Mouse (Mus musculus) limb, embryonic 14.5 days (tissue): ENCODE results near the gene Gm45618. TPM values are rescaled to one million over a fixed set of nuclear protein-coding genes. Genes with fewer than 3 reads are reported as not detected.
"Not testable (repeated sequence)": the region's sequence is repeated elsewhere in the genome, so short reads cannot be mapped to it uniquely, and the experiment has no call there.

Experiments used
- ATAC-seq: fragments of 200-750 bp; cut with Nextera tagmentation; 2 replicates; pipeline ENCODE4 v1.8.0; 2017; ENCODE audit warnings: low read depth, moderate number of reproducible peaks, moderate TSS enrichment; ENCODE audit not compliant: low FRiP score
- DNase-seq: peaks from one replicate; pipeline ENCODE4 v3.0.0-alpha.2; 2015; ENCODE audit warnings: low spot score
- H3K27ac ChIP-seq: fragments of 300-500 bp; sonication (generic); replicated peaks from 2 replicates; pipeline ENCODE4 v1.5.1; 2014; ENCODE audit warnings: low read depth, mild to moderate bottlenecking, low read length, moderate library complexity, mixed read lengths
- H3K27me3 ChIP-seq: fragments of 300-500 bp; sonication (generic); 2 replicates; pipeline ENCODE4 v1.6.1; 2014; ENCODE audit warnings: low read length, mixed read lengths; ENCODE audit not compliant: control insufficient read depth, insufficient read depth
- H3K36me3 ChIP-seq: fragments of 300-500 bp; sonication (generic); 2 replicates; pipeline ENCODE4 v1.6.1; 2014; ENCODE audit warnings: mild to moderate bottlenecking, low read length, moderate library complexity, mixed read lengths; ENCODE audit not compliant: control insufficient read depth, insufficient read depth
- H3K4me1 ChIP-seq: fragments of 300-500 bp; sonication (generic); 2 replicates; pipeline ENCODE4 v1.6.1; 2014; ENCODE audit warnings: antibody characterized with exemption, low read length, mixed read lengths; ENCODE audit not compliant: control insufficient read depth, insufficient read depth
- H3K4me2 ChIP-seq: fragments of 300-500 bp; sonication (generic); replicated peaks from 2 replicates; pipeline ENCODE4 v1.6.1; 2014; ENCODE audit warnings: low read depth, mild to moderate bottlenecking, low read length, moderate library complexity; ENCODE audit not compliant: severe bottlenecking
- H3K4me3 ChIP-seq: fragments of 300-500 bp; sonication (generic); replicated peaks from 2 replicates; pipeline ENCODE4 v1.5.1; 2014; ENCODE audit warnings: low read length
- H3K9ac ChIP-seq: fragments of 300-500 bp; sonication (generic); 2 replicates; pipeline ENCODE4 v1.6.1; 2014; ENCODE audit warnings: mild to moderate bottlenecking, low read depth, low read length, moderate library complexity; ENCODE audit not compliant: severe bottlenecking
- H3K9me3 ChIP-seq: fragments of 300-500 bp; sonication (generic); 2 replicates; pipeline ENCODE4 v1.6.1; 2016; ENCODE audit warnings: low read length; ENCODE audit not compliant: control insufficient read depth
- POLR2A ChIP-seq: fragments of 200-500 bp; IDR thresholded peaks from 2 replicates; pipeline ENCODE4 v1.8.0; 2012; ENCODE audit warnings: inconsistent platforms, mild to moderate bottlenecking, moderate library complexity, borderline replicate concordance; ENCODE audit not compliant: insufficient read depth, insufficient read length; ENCODE audit errors: extremely low read depth
- WGBS: fragments of 180-500 bp; shearing (Covaris S2); extraction: QIAGEN DNeasy Blood & Tissue Kit; methylation state at CpG from one replicate; pipeline ENCODE4 v1.1.7; 2014; 5-methylcytosine and 5-hydroxymethylcytosine counted together
- polyA plus RNA-seq, 2 experiments: library from polyadenylated mRNA; depleted of rRNA in 1 of 2; stranded (reverse) in 1 of 2; unstranded in 1 of 2; fragments of >200 nt; fragmentation: Nextera tagmentation in 1 of 2; extraction: Ambion mirVana in 1 of 2; gene quantifications; 2 replicates each; pipeline versions ENCODE4 v1.2.1 to v1.2.3; 2012 to 2014

Gm45618 gene
- polyA plus RNA-seq, 2 experiments, result not detected

GRCm38 (mm10) chr7:142152191-142152590 is 31.7 kb upstream of the Gm45618 start:
- DNase-seq (no peak), ATAC-seq (no peak)
- Histone ChIP-seq H3K36me3 (no peaks in the 10 kb centered on the region), H3K27me3 (no peaks in the 10 kb centered on the region), H3K9ac (no peak overlapping the region), H3K4me2 (no peak overlapping the region), H3K27ac (no peak overlapping the region), H3K4me3 (no peak overlapping the region), H3K4me1 (no peaks in the 10 kb centered on the region), H3K9me3 (no peaks in the 10 kb centered on the region)
- no peak for TF ChIP-seq POLR2A
- 69% methylated on average over 4 of the region's 4 CpGs for WGBS

GRCm38 (mm10) chr7:142148633-142149032 is 28.1 kb upstream of the Gm45618 start:
- H3K9me3 ChIP-seq, result no peaks in the 10 kb centered on the region
- no peak overlapping the region for H3K27ac ChIP-seq
- DNase-seq, result no peak
- no peak for ATAC-seq
- no peak overlapping the region for H3K9ac ChIP-seq
- H3K36me3 ChIP-seq, result no peaks in the 10 kb centered on the region
- no peak overlapping the region for H3K4me2 ChIP-seq
- no peaks in the 10 kb centered on the region for H3K27me3 ChIP-seq
- no peaks in the 10 kb centered on the region for H3K4me1 ChIP-seq
- H3K4me3 ChIP-seq, result no peak overlapping the region
- TF ChIP-seq POLR2A, result no peak

- no peak overlapping the region for H3K9ac ChIP-seq
- no peak for ATAC-seq
- no peaks in the 10 kb centered on the region for H3K36me3 ChIP-seq
- DNase-seq, result peak; percentile 74
- no peak for TF ChIP-seq POLR2A
- no peak overlapping the region for H3K4me3 ChIP-seq
- no peaks in the 10 kb centered on the region for H3K4me1 ChIP-seq
- H3K27ac ChIP-seq, result no peak overlapping the region
- no peaks in the 10 kb centered on the region for H3K9me3 ChIP-seq
- no peak overlapping the region for H3K4me2 ChIP-seq
- WGBS, result 5% methylated on average over 1 of the region's 1 CpGs
- H3K27me3 ChIP-seq, result no peaks in the 10 kb centered on the region
Measured at GRCm38 (mm10) chr7:142146033-142146432, 25.5 kb upstream of the Gm45618 start.

- H3K4me1 ChIP-seq, result no peaks in the 10 kb centered on the region
- no peak overlapping the region for H3K4me2 ChIP-seq
- no peak overlapping the region for H3K9ac ChIP-seq
- no peak overlapping the region for H3K27ac ChIP-seq
- H3K36me3 ChIP-seq, result no peaks in the 10 kb centered on the region
- H3K4me3 ChIP-seq, result no peak overlapping the region
- 41% methylated on average over 4 of the region's 4 CpGs for WGBS
- H3K27me3 ChIP-seq, result no peaks in the 10 kb centered on the region
- DNase-seq (no peak), ATAC-seq (no peak)
- no peaks in the 10 kb centered on the region for H3K9me3 ChIP-seq
- no peak for TF ChIP-seq POLR2A
Measured at GRCm38 (mm10) chr7:142145413-142145940, 24.9 kb upstream of the Gm45618 start.

GRCm38 (mm10) chr7:142144507-142144906 is 24.0 kb upstream of the Gm45618 start, which contains the start of gene Gm45337:
TSS of gene Gm45337 (minus strand) at chr7:142144607.
- Histone ChIP-seq H3K9ac (no peak within 1 kb of the TSS), H3K27me3 (no peaks in the 10 kb centered on the region), H3K36me3 (no peaks in the 10 kb centered on the region), H3K4me3 (no peak within 1 kb of the TSS), H3K9me3 (no peaks in the 10 kb centered on the region), H3K4me2 (no peak within 1 kb of the TSS), H3K27ac (no peak within 1 kb of the TSS), H3K4me1 (no peaks in the 10 kb centered on the region)
- no peak for ATAC-seq
- WGBS, result 59% methylated on average over 1 of the region's 1 CpGs
- TF ChIP-seq POLR2A, result no peak
- no peak for DNase-seq

- not testable (repeated sequence) for H3K27me3 ChIP-seq, ATAC-seq, H3K4me1 ChIP-seq, DNase-seq, H3K4me3 ChIP-seq, H3K4me2 ChIP-seq, H3K9ac ChIP-seq, H3K36me3 ChIP-seq, H3K9me3 ChIP-seq, H3K27ac ChIP-seq
- 36% methylated on average over 1 of the region's 1 CpGs for WGBS
Measured at GRCm38 (mm10) chr7:142143506-142144010, 23.0 kb upstream of the Gm45618 start.
